8 mouse cellular contexts compared by ENCODE assay signal in genomic region chr17:51534270-51534669, GRCm38 (mm10).
DNase-seq lines count a peak whose midpoint lies in the region; ATAC-seq and TF ChIP-seq lines count a peak whose summit lies in the region.

No protein-coding gene starts in this region.

- WGBS in thymus, adult 2 months, result 41% methylated on average over 14 of the region's 14 CpGs
- 12% methylated on average over 14 of the region's 14 CpGs for WGBS in limb, embryonic 13.5 days
- WGBS in stomach, postnatal 0 days, result 34% methylated on average over 14 of the region's 14 CpGs
- WGBS in liver, embryonic 11.5 days, result 50% methylated on average over 14 of the region's 14 CpGs

- H3K9ac ChIP-seq in limb, embryonic 13.5 days, result no peak overlapping the region
- no peak overlapping the region for H3K9ac ChIP-seq in stomach, postnatal 0 days (ENCODE audit: low read length)
- H3K9ac ChIP-seq in liver, embryonic 11.5 days (ENCODE audit: low read depth, low read length), result no peak overlapping the region

- H3K36me3 ChIP-seq in thymus, adult 2 months (ENCODE audit: control insufficient read depth, insufficient read depth, low read length), result no peaks in the 10 kb centered on the region
- H3K36me3 ChIP-seq in limb, embryonic 13.5 days, result no peaks in the 10 kb centered on the region
- no peaks in the 10 kb centered on the region for H3K36me3 ChIP-seq in stomach, postnatal 0 days (ENCODE audit: control insufficient read depth, insufficient read depth, low read length)
- H3K36me3 ChIP-seq in liver, embryonic 11.5 days (ENCODE audit: control insufficient read depth, insufficient read depth, low read length), result no peaks in the 10 kb centered on the region

- ATAC-seq in frontal cortex, adult (ENCODE audit: low TSS enrichment), result peak; percentile 66
- ATAC-seq in limb, embryonic 13.5 days (ENCODE audit: low FRiP score, low read depth), result no peak
- ATAC-seq in stomach, postnatal 0 days (ENCODE audit: low FRiP score, low TSS enrichment), result no peak
- ATAC-seq in liver, embryonic 11.5 days (replicated peaks; ENCODE audit: low FRiP score), result no peak

- no peaks in the 10 kb centered on the region for H3K27me3 ChIP-seq in thymus, adult 2 months (ENCODE audit: control insufficient read depth, insufficient read depth, low read length)
- H3K27me3 ChIP-seq in limb, embryonic 13.5 days, result 0 out of 2 replicates have a peak, but pooled peaks cover 2% of the 10 kb centered on the region
- no peaks in the 10 kb centered on the region for H3K27me3 ChIP-seq in stomach, postnatal 0 days (ENCODE audit: control insufficient read depth, insufficient read depth, low read length)
- H3K27me3 ChIP-seq in liver, embryonic 11.5 days (replicated peaks; ENCODE audit: control insufficient read depth, insufficient read depth, low read length), result no peaks in the 10 kb centered on the region

- H3K4me2 ChIP-seq in limb, embryonic 13.5 days (replicated peaks), result peak overlapping the region; percentile 61
- H3K4me2 ChIP-seq in stomach, postnatal 0 days (replicated peaks; ENCODE audit: low read depth), result peak overlapping the region; percentile 25; the same call in 1 of the 2 replicates
- H3K4me2 ChIP-seq in liver, embryonic 11.5 days, result no peak overlapping the region

- no peak for TF ChIP-seq POLR2A in thymus, adult 2 months (IDR thresholded peaks at IDR 0.05; ENCODE audit: control insufficient read depth, extremely low read depth, insufficient read depth, low read length, poor library complexity)

- H3K4me1 ChIP-seq in thymus, adult 2 months (replicated peaks; ENCODE audit: control insufficient read depth, insufficient read depth, low read length), result peaks cover 16% of the 10 kb centered on the region
- peaks cover 11% of the 10 kb centered on the region for H3K4me1 ChIP-seq in limb, embryonic 13.5 days
- H3K4me1 ChIP-seq in stomach, postnatal 0 days (replicated peaks; ENCODE audit: control insufficient read depth, insufficient read depth), result no peaks in the 10 kb centered on the region
- H3K4me1 ChIP-seq in liver, embryonic 11.5 days (replicated peaks; ENCODE audit: control insufficient read depth, insufficient read depth, low read length), result no peaks in the 10 kb centered on the region

- no peak for TF ChIP-seq CTCF in thymus, adult 2 months (IDR thresholded peaks at IDR 0.05; ENCODE audit: borderline replicate concordance, control insufficient read depth, extremely low read depth, insufficient read depth, low read length, poor library complexity)
- no peak for TF ChIP-seq CTCF in stomach, postnatal 0 days (IDR thresholded peaks at IDR 0.05; ENCODE audit: low read depth)

- H3K27ac ChIP-seq in thymus, adult 2 months (ENCODE audit: control insufficient read depth, insufficient read depth, low read length), result no peak overlapping the region
- no peak overlapping the region for H3K27ac ChIP-seq in limb, embryonic 13.5 days
- H3K27ac ChIP-seq in stomach, postnatal 0 days (replicated peaks), result no peak overlapping the region
- no peak overlapping the region for H3K27ac ChIP-seq in liver, embryonic 11.5 days (ENCODE audit: low read depth, low read length)

- DNase-seq in frontal cortex, postnatal 14 days (ENCODE audit: low spot score in 2 of 2), result no peak
- no peak for DNase-seq in thymus, adult 2 months
- no peak for DNase-seq in thymus, adult 18-20 months
- DNase-seq in stomach, postnatal 0 days (ENCODE audit: low spot score), result no peak
- DNase-seq in urinary bladder, postnatal 14 days (ENCODE audit: low spot score), result no peak
- no peak for DNase-seq in liver, embryonic 11.5 days (ENCODE audit: low spot score)

- H3K9me3 ChIP-seq in limb, embryonic 13.5 days, result no peaks in the 10 kb centered on the region
- no peaks in the 10 kb centered on the region for H3K9me3 ChIP-seq in stomach, postnatal 0 days (ENCODE audit: control insufficient read depth, low read length)
- H3K9me3 ChIP-seq in liver, embryonic 11.5 days (ENCODE audit: control insufficient read depth, low read length), result no peaks in the 10 kb centered on the region

- peak overlapping the region; percentile 35 for H3K4me3 ChIP-seq in thymus, adult 2 months (ENCODE audit: control insufficient read depth, insufficient read depth, low read length)
- peak overlapping the region; percentile 27 for H3K4me3 ChIP-seq in limb, embryonic 13.5 days
- H3K4me3 ChIP-seq in stomach, postnatal 0 days (ENCODE audit: low read depth, low read length), result no peak overlapping the region
- H3K4me3 ChIP-seq in liver, embryonic 11.5 days (ENCODE audit: low read depth, low read length), result no peak overlapping the region

- TF ChIP-seq EP300 in stomach, postnatal 0 days (optimal IDR thresholded peaks at IDR 0.05), result no peak

Comparison
In these comparisons a context has a peak if more than half of its experiments do, and no peak if none do; other contexts are left out.
1. H3K4me3 ChIP-seq: peak in thymus, adult 2 months (single experiment) and limb, embryonic 13.5 days (single experiment); none in stomach, postnatal 0 days (single experiment) and liver, embryonic 11.5 days (single experiment).